Mouse (Mus musculus) heart, postnatal 0 days (tissue): ENCODE data around the gene Fez2.

Source experiments
- CTCF ChIP-seq: IDR thresholded peaks from 2 replicates; pipeline ENCODE4 v1.5.1; 2016; ENCODE audit warnings: antibody characterized with exemption, control low read depth, low read depth
- EP300 ChIP-seq: IDR thresholded peaks from 2 replicates; pipeline ENCODE4 v1.6.1; 2016; ENCODE audit warnings: antibody characterized with exemption, low read depth

- TF ChIP-seq CTCF, result no peak
- TF ChIP-seq EP300, result no peak
Observed at GRCm38 (mm10) chr17:78354871-78355270, 63.1 kb downstream of the Fez2 start.
